Mouse (Mus musculus) ES-Bruce4 (cell line): ENCODE results near the gene Ttll9. TPM values are rescaled to one million over a fixed set of nuclear protein-coding genes. Genes with fewer than 3 reads are reported as not detected.

Experiments
- H3K27ac ChIP-seq: 2 replicates; pipeline ENCODE4 v1.5.1; 2012; ENCODE audit warnings: low read length, inconsistent platforms; ENCODE audit not compliant: insufficient read depth
- H3K27me3 ChIP-seq: 2 replicates; pipeline ENCODE4 v1.6.1; 2012; ENCODE audit warnings: mild to moderate bottlenecking, low read length, inconsistent platforms; ENCODE audit not compliant: control insufficient read depth, poor library complexity, insufficient read depth, severe bottlenecking
- H3K36me3 ChIP-seq: 2 replicates; pipeline ENCODE4 v1.6.1; 2012; ENCODE audit warnings: inconsistent platforms, mild to moderate bottlenecking, low read length, moderate library complexity; ENCODE audit not compliant: control insufficient read depth, poor library complexity, insufficient read depth, severe bottlenecking
- H3K4me1 ChIP-seq: one replicate; pipeline ENCODE4 v1.8.1; 2011; ENCODE audit warnings: low read length; ENCODE audit not compliant: control insufficient read depth, insufficient read depth
- H3K4me3 ChIP-seq: 2 replicates; pipeline ENCODE4 v1.5.1; 2011; ENCODE audit warnings: low read depth, mild to moderate bottlenecking, low read length
- H3K9ac ChIP-seq: 2 replicates; pipeline ENCODE4 v1.6.1; 2012; ENCODE audit warnings: low read depth, mild to moderate bottlenecking, inconsistent platforms; ENCODE audit not compliant: poor library complexity, severe bottlenecking
- H3K9me3 ChIP-seq: replicated peaks from 2 replicates; pipeline ENCODE4 v1.6.1; 2012; ENCODE audit warnings: mild to moderate bottlenecking, low read length, inconsistent platforms; ENCODE audit not compliant: control insufficient read depth, poor library complexity, insufficient read depth, severe bottlenecking
- CTCF ChIP-seq: IDR thresholded peaks from one replicate; pipeline ENCODE4 v1.8.1; 2011; ENCODE audit warnings: low read depth, low read length
- EP300 ChIP-seq: IDR thresholded peaks from 2 replicates; pipeline ENCODE4 v1.6.1; 2011; ENCODE audit warnings: low read depth, low read length; ENCODE audit not compliant: insufficient read depth
- POLR2A ChIP-seq: IDR thresholded peaks from one replicate; pipeline ENCODE4 v1.8.1; 2011; ENCODE audit warnings: low read length; ENCODE audit not compliant: insufficient read depth
- polyA plus RNA-seq: library from polyadenylated mRNA; stranded (reverse); fragments of >200 nt; gene quantifications from 2 replicates; pipeline ENCODE4 v1.2.4, GENCODE M21; 2011; ENCODE audit warnings: low read depth; ENCODE audit not compliant: missing spikeins, insufficient read depth, insufficient read length

Gene Ttll9
- polyA plus RNA-seq, 1 experiment, result 2.1 TPM

DNA sequence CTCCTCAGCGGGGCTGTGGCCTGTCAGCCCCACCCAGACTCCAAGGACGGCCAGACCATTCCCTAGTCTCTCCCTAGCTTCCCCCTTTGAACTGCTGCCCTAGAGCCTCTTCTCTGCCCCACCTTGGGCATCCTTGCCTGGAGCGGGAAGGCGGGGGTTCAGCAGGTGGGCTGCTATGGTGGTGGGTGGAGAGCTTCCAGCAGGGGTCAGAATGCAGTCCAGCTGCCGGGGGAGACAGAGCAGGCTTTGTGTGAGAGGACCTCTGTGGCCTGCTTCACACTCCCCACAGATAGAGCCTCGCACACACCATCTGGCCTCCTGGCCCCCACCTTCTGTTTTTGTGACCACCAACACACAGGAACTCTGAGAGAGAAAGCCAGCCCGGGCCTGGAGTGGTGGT lies 39.9 kb upstream of the Ttll9 start:
- TF ChIP-seq POLR2A (no peak), EP300 (no peak), CTCF (peak; percentile 5)
- H3K27me3 ChIP-seq, result no peaks in the 10 kb centered on the region
- H3K9me3 ChIP-seq, result no peaks in the 10 kb centered on the region
- no peak overlapping the region for H3K4me3 ChIP-seq
- H3K27ac ChIP-seq, result no peak overlapping the region
- no peaks in the 10 kb centered on the region for H3K36me3 ChIP-seq
- no peaks in the 10 kb centered on the region for H3K4me1 ChIP-seq
- no peak overlapping the region for H3K9ac ChIP-seq

DNA sequence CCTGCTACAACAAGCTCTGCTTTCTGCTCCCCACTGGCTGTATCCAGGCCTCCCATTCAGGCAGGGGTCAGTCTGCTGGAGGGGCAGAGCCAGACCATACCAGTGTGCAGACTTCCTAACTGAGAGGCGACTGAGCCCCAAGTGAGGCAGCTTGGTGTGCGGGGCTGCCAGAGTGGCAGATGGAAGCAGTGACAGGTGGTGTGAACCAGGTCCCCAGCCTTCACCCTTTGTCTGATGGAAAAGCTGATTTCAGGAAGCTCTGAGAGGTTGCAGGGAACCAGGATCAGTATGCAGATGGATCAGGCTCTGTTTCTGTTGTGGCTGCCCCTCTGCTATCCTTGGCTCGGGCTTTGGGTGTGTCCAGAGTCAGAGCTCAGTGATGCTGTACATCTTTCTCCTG lies 38.7 kb upstream of the Ttll9 start:
- H3K4me3 ChIP-seq, result no peak overlapping the region
- no peak overlapping the region for H3K9ac ChIP-seq
- no peaks in the 10 kb centered on the region for H3K4me1 ChIP-seq
- H3K27ac ChIP-seq, result no peak overlapping the region
- no peaks in the 10 kb centered on the region for H3K27me3 ChIP-seq
- TF ChIP-seq EP300 (no peak), POLR2A (no peak), CTCF (no peak)
- no peaks in the 10 kb centered on the region for H3K36me3 ChIP-seq
- H3K9me3 ChIP-seq, result no peaks in the 10 kb centered on the region

DNA sequence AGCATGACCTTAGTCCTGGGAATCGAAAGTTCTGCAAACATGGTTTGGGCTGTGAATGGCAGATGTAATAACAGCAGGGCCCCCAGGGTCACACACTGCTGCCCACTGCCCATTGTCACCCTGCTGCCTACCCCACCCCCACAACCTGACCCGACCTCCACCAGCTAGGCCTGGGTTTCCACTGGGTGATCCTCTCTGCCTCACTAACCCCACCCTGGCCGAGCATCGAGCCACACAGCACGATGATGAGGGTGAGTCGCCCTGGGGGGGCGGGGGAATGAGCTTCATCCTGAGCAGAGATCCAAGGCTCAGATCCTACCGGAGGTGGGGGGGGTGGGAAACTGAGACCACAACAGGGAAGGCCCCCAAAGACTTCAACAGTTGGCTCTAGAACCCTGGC lies 38.2 kb upstream of the Ttll9 start:
- no peaks in the 10 kb centered on the region for H3K36me3 ChIP-seq
- H3K4me3 ChIP-seq, result no peak overlapping the region
- TF ChIP-seq POLR2A, result no peak
- TF ChIP-seq CTCF, result no peak
- no peak for TF ChIP-seq EP300
- H3K9ac ChIP-seq, result no peak overlapping the region
- H3K27ac ChIP-seq, result no peak overlapping the region
- no peaks in the 10 kb centered on the region for H3K9me3 ChIP-seq
- H3K4me1 ChIP-seq, result no peaks in the 10 kb centered on the region
- no peaks in the 10 kb centered on the region for H3K27me3 ChIP-seq

DNA sequence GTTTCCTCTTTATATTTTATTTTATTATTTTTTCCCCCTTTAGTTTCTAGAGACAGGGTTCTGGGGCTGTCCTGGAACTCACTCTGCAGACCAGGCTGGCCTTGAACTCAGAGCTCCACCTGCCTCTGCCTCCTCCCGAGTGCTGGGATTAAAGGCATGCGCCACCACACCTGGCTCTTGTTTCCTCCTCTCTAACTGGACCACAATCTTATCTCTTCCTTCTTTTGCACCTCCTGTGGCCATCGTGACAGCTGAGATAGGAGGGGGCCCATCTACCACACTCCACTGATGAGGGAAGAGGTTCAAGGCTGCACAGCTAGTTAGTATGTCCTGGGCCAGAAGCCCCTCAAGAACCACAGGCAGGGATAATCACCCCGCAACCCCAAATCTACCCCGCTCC lies 37.7 kb upstream of the Ttll9 start:
- Histone ChIP-seq H3K27ac (no peak overlapping the region), H3K9me3 (no peaks in the 10 kb centered on the region), H3K4me1 (no peaks in the 10 kb centered on the region), H3K36me3 (no peaks in the 10 kb centered on the region), H3K27me3 (no peaks in the 10 kb centered on the region), H3K4me3 (no peak overlapping the region), H3K9ac (no peak overlapping the region)
- TF ChIP-seq CTCF (no peak), EP300 (no peak), POLR2A (no peak)

DNA sequence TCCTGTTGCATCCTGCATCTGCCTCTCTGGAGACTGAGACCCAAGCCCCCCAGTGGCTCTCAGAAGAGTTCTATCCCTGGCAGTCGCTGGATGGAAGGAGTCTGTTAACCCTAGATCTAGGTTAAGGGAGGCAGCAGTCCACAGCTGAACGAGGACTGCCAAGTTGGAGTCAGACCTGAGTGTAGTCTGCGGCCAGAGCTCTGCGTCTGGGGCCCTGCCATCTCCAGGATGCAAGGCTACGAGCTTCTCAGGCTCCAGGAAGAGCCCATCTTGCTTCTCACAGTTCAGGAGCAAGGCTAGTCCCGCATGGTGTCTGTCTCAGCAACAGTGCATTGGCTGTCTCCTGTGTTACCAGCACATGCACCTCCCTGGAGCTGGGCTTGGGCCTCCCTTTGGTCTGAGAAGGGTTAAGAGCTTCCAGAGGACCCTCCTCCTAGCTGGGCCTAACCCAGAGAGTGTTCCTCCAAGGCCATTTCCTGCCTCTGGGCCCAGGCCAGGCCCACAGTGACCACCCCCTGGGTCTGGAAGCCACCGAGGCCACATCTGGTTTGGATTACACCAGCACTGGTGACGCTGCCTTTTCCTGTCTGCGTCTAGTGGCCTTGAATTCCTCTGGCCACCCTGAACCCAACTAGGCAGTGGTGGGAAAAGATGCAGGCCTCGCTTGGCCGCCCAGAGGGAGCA lies 37.0 kb upstream of the Ttll9 start:
- no peak overlapping the region for H3K9ac ChIP-seq
- no peaks in the 10 kb centered on the region for H3K9me3 ChIP-seq
- TF ChIP-seq POLR2A (no peak), EP300 (no peak), CTCF (no peak)
- H3K27me3 ChIP-seq, result no peaks in the 10 kb centered on the region
- H3K4me3 ChIP-seq, result no peak overlapping the region
- no peaks in the 10 kb centered on the region for H3K4me1 ChIP-seq
- no peaks in the 10 kb centered on the region for H3K36me3 ChIP-seq
- H3K27ac ChIP-seq, result no peak overlapping the region

DNA sequence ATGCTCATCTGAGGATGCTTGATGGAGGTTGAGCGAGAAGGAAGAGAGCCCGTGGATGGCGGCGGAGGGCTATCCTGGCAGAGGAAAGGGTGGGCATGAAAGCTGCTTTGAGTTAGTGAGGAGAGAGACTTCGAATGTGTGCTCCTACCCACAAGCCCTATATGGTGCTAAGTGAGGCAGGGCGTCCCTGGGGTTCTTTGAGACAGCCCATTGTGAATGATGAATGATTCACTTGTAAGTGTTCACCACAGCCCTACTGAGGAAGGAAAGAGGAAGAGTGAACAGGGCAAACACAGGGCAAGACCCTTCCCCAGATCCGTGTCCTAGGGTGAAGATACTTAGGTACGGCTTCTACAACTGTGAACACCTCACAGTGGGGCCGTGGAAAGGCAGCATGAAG lies 35.4 kb upstream of the Ttll9 start:
- H3K9ac ChIP-seq, result no peak overlapping the region
- H3K27me3 ChIP-seq, result no peaks in the 10 kb centered on the region
- H3K4me3 ChIP-seq, result no peak overlapping the region
- no peaks in the 10 kb centered on the region for H3K4me1 ChIP-seq
- no peaks in the 10 kb centered on the region for H3K36me3 ChIP-seq
- H3K27ac ChIP-seq, result no peak overlapping the region
- H3K9me3 ChIP-seq, result no peaks in the 10 kb centered on the region
- TF ChIP-seq CTCF, result no peak
